Mouse (Mus musculus) bone marrow, adult 2 months (tissue): Measurements from ENCODE around the gene Tmem110.

ENCODE experiments used
- CTCF ChIP-seq: fragments of 200-500 bp; IDR thresholded peaks from 2 replicates; pipeline ENCODE4 v1.5.1; 2011; ENCODE audit warnings: low read length, control low read depth; ENCODE audit not compliant: control insufficient read depth, insufficient read depth
- POLR2A ChIP-seq: fragments of 200-500 bp; IDR thresholded peaks from 2 replicates; pipeline ENCODE4 v1.6.1; 2011; ENCODE audit warnings: low read depth, mild to moderate bottlenecking, control low read depth, low read length, borderline replicate concordance; ENCODE audit not compliant: control insufficient read depth

GRCm38 (mm10) chr14:30801756-30802155 is 23.6 kb upstream of the Tmem110 start:
- no peak for TF ChIP-seq CTCF
- no peak for TF ChIP-seq POLR2A
